Mouse (Mus musculus): ENCODE measurements around the gene Hoxc6. TPM values are rescaled to one million over a fixed set of nuclear protein-coding genes. Genes with fewer than 3 reads are reported as not detected.

The Hoxc6 gene
- not detected for total RNA-seq (2021)

DNA sequence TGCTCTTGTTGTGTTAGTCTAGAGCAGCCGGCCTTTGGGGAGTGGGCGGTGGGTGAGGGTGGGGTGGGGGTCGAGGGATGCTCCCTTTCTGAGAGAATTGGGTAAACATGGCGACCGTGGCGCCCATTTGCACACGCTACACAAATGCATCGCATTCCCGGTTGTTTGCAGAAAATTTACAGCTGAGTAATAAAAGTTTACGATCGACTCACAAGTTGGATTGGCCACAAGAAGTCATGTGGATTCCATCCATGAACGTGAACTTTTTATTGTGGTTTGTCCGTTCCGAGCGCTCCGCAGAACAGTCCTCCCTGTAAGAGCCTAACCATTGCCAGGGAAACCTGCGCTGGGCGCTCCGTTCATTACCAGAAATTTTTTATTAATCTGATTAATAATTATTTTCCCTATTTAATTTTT, at the start of gene Hoxc6:
TSS of gene Hoxc6 (plus strand) at position 319 of the 417 bp plus-strand sequence.
- DNase-seq (ENCODE audit: low spot score in 2 of 2) = no peak
- intact Hi-C loops (cut with DNase I) = loop anchor here (5.0 kb wide), 1 partner anchor 51 kb away; no protein-coding TSS in a partner anchor

DNA sequence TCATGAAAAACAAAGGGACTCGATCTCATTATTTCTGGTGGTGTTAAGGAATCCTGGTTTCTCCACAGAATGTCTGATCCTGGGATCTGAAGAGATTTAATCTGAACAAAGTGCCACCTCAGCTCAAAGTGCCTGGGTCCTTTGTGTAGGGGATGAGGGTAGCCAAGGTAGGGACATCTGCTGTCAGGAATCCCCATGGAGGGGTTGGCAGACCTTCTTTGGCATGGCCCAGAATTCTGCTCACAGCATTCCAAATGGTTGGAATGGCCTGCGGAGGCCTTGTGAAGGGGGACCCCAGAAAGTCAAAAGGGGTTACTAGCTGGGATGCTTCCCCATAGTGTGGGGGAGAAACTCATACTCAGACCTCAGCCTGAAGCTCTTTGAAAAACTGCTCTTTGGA, 49.2 kb upstream of the Hoxc6 start:
- intact Hi-C loops (cut with DNase I) = loop anchor here (5.0 kb wide), 1 partner anchor 48 kb away; the partner anchor contains the start of gene Hoxc6
- DNase-seq (ENCODE audit: low spot score in 2 of 2) = no peak

DNA sequence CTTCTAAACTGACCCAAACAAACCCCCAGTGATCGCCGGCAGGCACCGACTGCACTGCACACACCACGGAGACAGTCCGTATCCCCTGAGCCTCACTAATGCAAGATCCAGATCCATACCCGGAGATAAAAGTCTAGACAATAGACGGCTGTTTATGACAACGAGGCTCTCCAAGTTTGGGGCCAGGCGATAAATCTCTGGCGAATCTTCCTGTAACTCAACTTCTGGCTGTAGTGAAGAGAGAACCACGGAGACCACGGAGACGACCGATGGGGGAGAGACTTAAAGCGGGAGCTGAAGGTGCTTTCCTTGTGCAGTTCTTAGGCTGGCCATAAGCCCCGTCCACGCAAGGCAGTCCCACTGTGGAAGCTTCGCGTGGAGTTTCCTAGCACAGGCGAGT, 48.4 kb upstream of the Hoxc6 start:
- no peak for DNase-seq (ENCODE audit: low spot score in 2 of 2)
- intact Hi-C loops (cut with DNase I) = loop anchor here (5.0 kb wide), 1 partner anchor 48 kb away; the partner anchor contains the start of gene Hoxc6

DNA sequence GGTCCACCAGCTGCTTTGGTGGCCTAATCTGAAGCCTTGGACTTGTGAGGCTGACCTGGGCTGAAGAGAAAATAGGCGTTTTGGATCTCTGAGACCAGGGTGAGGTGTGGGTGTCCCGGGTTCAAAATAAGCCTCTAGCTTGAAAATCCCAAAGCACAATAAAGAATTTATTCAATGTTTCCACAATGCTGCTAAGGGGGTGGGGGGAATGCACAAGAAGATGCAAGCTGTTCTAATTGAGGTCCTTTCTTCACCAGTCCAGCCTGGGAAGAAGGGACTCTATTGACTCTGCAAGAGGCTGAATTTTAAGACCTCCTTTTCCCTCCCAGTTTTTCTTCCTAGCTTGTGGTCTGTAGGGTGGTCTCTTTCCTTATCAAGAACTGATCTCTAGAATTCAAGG, 47.2 kb upstream of the Hoxc6 start:
- intact Hi-C loops (cut with DNase I) = no loop called here
- DNase-seq (ENCODE audit: low spot score in 2 of 2) = no peak

DNA sequence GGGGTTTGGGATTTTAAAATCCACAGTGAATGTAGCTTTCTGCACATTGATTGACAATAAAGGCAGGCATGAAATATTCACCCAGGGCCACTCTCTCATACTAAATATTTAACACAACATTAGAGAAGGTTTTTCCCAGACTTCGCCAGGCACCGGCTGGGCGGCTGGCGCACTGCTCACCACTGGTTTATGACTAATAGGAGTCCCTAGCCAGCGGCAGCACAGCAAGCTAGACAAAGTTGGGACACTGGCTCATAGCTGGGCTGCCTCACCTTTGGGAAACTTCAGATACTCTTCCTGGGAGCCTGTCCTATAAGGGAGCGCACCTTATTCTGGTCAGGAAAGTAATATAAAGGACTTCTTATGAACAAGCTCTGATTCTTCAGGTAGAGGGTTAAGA, 44.5 kb upstream of the Hoxc6 start:
- intact Hi-C loops (cut with DNase I) = no loop called here
- DNase-seq (ENCODE audit: low spot score in 2 of 2) = no peak

DNA sequence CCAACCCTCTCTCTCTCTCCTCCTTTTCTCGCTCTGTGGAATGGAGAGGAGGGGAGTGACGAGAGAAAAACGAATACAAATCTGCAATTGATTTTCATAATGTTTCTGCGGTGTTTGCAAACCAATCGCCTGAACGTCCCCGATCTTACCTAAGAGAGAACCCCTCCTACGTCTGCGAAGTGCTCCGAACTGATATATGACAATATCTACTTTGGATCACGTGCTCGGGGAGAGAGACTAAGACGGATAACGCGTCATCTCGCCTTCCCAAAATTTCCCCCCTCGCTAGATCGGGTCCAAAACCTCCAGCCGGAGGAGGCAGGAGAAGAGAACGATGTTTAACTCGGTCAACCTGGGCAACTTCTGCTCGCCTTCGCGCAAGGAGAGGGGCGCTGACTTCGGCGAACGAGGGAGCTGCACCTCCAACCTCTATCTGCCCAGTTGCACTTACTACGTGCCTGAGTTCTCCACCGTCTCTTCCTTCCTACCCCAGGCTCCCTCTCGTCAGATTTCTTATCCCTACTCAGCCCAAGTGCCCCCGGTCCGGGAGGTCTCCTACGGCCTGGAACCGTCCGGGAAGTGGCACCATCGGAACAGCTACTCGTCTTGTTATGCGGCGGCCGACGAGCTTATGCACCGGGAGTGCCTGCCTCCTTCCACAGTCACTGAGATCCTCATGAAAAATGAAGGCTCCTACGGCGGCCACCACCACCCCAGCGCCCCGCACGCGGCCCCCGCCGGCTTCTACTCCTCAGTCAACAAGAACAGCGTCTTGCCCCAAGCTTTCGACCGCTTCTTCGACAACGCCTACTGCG, 43.7 kb upstream of the Hoxc6 start, which contains the start of gene Hoxc11:
TSS of gene Hoxc11 (plus strand) at position 236 of the 815 bp plus-strand sequence.
- intact Hi-C loops (cut with DNase I) = no loop called here
- no peak for DNase-seq (ENCODE audit: low spot score in 2 of 2)

DNA sequence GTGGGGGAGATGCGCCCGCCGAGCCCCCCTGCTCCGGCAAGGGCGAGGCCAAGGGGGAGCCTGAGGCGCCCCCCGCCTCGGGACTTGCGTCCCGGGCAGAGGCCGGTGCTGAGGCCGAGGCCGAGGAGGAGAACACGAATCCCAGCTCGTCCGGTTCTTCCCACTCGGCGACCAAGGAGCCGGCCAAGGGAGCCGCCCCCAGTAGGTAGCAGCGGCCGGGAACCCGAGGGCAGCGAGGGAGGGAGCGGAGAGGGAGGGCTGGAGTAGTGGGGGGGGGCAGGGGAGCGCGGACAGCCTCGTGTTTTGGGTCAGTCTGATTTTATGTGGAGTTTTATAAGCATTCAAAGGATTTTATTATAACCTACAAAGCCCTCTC, 43.1 kb upstream of the Hoxc6 start:
- no peak for DNase-seq (ENCODE audit: low spot score in 2 of 2)
- intact Hi-C loops (cut with DNase I) = no loop called here

DNA sequence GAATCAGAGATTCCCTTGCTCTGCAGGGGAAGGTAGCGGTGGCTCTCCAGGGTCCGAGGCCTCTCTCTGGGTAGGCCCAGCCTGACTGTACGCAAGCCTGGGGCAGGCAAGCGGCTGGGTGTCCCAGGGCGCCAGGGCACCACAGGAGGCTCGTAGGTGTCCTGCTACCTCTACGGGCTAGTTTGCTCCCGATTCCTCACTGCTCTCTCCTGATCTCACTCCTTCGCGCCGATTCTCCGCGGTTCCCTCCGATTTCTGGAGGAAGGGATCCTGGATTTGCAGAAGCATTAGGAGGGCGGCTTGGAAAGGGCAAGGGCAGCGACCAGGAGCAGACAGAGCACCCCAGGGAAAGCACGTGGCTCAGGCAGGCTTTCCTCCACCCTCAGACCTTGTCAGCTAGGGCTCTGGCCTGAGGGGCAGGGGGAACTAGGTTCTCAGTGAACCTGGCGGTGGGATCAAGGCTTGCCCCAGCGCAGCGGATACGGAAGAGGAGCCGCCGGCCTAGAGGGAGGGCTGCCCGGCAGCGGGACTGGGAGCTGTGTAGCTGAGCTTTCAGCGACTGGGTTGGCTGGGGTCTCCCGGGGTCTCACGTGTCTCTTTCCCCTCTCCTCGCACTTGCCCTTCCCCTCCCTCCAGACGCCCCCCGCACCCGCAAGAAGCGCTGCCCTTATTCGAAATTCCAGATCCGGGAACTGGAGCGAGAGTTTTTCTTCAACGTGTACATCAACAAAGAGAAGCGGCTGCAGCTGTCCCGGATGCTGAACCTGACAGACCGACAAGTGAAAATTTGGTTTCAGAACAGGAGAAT, 42.0 kb upstream of the Hoxc6 start:
- intact Hi-C loops (cut with DNase I) = no loop called here
- no peak for DNase-seq (ENCODE audit: low spot score in 2 of 2)

DNA sequence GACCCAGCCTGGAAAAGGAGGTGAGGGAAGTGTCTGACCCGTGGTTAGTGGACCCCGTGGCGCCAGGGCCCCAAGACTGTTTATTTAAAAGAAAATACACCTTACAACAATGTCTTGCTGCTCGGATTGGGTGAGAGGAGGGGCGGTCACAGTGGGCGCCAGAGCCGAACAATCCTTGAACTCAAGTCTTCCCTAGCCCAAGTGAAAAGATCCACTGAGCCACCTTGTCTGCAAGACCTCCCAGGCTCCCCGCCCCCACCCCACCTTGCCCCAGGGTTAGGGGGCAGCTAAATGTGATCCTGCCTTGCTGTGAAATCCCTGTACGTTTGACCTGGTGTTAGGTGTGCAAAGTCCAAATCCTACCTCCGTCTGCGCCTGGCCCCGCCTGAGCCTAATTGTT, 41.2 kb upstream of the Hoxc6 start:
- intact Hi-C loops (cut with DNase I) = no loop called here
- no peak for DNase-seq (ENCODE audit: low spot score in 2 of 2)

DNA sequence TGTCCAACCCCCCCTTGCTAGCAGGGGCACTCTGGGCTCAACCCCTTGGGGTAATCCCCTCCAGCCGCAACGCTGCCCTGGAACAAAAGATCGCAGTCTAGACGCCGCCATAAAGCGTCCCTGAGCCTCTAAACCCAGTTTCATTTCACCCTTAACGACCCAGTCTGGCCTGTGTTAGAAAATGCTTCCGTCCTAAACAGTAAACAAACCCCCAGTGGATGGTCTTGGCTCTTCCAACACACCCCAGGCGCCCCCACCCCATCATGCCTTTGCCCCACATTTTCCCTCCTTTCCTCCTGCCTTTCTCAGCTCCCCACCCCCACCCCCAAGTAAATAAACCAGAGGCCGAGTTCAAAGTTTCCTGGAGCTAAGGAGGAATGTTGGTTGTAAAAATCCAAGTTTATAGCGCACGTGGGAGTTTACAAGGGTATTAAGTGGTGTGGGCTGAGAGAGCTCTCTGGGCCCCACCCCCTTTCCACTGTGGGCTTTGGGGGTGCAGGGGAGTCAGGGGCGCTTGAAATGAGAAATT, 38.3 kb upstream of the Hoxc6 start:
- intact Hi-C loops (cut with DNase I) = no loop called here
- DNase-seq (ENCODE audit: low spot score in 2 of 2) = no peak

DNA sequence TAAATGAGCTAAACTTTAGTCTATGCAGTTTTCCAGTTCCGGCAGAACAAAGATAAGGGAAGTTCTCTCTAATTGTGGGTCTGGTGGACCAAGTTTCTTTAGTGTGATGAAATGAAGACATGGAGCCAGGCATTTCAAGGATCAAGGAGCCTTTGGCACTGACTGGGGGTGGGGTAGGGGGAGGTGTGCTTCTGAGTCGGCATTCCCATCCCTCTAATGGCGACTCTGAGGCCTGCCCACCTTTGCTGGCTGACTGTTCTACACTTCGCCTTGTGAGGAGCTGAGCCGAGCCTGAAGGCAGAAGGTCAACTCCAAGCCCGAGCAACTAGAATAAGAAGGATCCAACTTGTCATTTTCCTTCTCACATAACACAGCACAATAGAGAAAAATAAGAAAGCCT, 36.3 kb upstream of the Hoxc6 start:
- no peak for DNase-seq (ENCODE audit: low spot score in 2 of 2)
- intact Hi-C loops (cut with DNase I) = no loop called here

DNA sequence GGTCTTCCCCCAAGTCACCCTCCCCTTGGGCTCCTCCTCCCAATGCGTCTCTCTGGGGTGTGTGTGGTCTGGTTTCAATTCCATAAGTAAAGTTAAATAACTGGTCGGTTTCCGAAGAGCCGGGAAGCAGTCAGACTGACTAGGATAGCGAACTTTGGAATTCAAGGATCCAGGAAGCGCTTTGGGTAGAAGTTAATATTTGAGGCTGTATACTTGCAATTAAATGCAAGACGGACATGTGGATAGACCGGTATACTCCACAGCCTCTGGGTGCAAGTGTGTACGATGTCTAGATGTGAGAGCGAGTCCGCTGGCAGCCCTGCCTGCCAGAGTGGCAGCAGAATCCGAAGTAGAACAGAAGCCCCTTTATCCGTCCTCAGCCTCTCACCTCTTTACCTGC, 35.6 kb upstream of the Hoxc6 start:
- intact Hi-C loops (cut with DNase I) = no loop called here

DNA sequence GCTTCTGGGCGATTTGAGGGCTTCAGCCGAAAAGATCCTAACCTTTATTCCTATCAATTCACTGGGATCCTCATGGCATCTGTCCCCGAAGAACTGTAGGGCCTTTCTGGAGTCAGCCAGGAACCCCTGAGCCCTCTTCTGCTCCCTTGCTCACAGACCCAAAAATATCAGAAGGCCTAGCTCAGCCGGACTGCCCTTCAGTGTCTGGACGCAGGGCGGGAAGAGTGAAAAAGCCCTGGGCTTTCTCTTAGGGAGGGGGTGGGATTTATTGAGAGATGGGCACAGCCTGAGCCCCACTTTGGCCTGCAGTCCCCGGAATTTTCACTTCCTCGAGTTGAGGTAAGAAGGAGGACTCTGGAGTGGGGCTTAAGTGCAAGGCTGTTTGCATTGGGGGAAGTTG, 34.8 kb upstream of the Hoxc6 start:
- DNase-seq (ENCODE audit: low spot score in 2 of 2) = no peak
- intact Hi-C loops (cut with DNase I) = no loop called here

More for the DNA sequence above, 35.6 kb upstream of the Hoxc6 start:
- DNase-seq (ENCODE audit: low spot score in 2 of 2) = no peak

DNA sequence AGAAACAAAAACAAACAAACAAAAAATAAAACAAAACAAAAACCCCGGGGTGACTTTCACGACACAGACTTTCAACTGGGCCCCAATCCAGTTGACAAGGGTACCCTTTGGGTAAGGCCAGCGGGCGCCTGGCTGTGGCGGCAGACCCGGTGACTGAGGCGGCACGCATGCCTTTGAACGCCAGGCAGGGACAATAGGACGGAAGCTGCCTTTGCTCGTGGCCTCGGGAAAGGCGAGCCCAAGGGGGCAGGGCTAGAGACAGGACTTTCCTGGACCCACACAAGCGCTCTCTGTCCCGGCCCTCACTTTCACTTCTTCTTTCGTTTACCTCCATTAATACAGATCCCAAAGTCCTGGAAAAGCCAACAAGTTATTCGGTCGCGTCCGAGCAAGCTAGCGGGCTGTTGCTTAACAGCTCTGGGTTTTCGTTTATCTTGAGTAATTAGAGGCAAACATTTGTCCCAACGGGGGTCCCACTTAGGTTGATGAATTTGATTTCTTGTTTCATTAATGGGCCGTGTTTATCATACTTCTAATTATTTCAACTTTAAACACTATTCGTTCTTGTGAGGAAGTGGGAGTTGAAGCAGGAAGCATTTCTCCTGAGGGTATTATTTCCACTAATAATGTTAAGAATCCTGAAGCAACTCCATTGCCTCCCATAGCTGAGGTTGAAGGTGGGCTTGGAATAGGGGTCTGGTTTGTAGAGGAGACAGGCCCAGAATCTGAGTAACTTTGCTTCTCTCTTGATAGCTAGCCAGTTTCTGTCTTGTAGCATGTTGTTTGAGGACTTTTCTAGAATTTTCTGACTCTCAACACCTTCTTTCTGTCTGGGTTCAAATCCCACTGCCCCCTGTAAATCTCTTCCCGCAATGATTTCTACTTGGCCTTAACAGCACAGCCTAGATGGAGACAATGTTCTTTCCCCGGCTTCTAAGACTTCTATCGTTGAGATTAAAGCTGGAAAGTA, 34.1 kb upstream of the Hoxc6 start:
- no peak for DNase-seq (ENCODE audit: low spot score in 2 of 2)
- intact Hi-C loops (cut with DNase I) = no loop called here

DNA sequence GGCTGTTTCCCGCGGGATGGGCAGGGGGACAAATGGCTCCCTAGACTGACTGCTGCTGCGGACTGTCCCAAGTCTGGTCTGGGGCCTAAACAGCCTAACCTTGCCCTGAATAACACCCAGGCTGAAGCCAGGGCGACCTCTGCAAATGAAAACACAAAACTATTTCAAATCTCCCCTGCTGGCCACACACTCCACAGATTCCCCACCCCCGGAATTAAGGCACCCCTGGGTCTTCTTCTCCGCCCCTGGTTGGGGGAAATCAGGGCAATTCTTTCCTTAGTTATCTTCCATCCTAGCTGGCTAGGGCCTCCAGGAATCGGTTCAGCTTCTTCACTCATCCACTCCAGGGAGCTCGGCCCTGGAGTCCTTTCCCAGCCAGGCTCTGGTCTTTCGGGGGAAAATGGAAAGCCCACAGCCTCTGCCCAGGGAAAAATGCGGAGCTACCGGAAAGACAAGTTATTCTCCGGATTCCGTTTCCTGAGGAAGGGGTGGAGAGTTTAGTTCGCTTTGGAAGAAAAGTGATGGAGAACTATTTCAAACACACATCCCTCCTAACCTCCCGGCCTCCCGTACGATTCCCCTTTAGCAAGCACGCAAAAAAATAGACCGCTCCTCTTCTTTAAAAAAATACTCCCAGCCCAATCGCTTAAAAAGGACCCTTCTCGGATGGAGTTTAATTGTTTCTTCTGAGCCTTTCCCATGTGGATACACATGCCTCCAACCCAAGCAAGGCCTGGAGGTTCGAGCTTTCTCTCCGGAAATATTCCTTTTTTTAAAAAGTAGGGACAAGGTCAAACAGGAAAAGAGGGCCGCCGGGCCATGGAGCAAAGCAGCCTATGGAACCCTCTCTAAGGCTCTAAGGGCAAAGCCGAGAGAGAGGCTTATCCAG, 32.8 kb upstream of the Hoxc6 start:
- intact Hi-C loops (cut with DNase I) = loop anchor here (5.0 kb wide), 1 partner anchor 62 kb away; no protein-coding TSS in a partner anchor
- no peak for DNase-seq (ENCODE audit: low spot score in 2 of 2)

DNA sequence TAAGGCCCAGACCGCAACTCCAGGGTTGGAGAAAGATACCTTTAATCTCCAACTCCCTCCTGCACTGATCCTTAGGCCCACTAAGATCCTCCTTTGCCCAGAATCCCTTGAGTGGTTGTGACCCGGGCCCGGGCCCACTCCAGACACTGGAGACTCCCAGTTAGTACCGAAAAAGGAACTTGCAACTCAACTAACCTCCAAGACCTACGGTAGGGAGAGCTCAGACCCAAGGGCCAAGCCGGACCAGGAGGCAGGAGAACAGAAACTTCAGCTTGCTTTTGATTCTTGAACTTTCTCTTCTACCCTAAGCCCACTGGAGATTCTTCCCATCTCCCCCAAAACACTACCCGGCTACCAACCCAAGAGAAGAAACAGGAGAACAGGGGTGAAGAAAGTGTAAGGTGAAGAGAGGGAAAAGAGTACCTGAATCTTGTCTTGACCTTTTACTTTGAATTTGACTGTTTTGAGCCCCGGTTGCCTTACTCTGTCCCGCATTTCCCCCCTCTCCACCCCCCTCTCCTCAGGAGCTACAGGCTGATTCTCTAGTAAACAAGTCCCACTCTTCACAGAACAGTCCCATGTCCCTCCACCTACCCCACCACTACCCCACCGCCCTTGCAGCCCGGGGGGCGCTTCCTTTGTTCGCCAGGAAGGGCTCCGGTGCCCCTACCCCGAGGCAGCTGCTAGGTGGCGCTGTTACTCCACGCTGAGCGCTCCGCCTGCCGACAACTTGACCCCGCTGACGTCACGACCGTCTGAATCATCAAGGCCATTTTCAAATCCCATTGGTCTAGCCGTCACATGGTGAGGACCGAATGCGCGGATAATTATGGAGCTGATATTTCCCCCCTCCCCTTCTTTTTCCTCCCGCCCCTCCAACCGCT, 31.9 kb upstream of the Hoxc6 start:
- no peak for DNase-seq (ENCODE audit: low spot score in 2 of 2)
- intact Hi-C loops (cut with DNase I) = loop anchor here (5.0 kb wide), 1 partner anchor 61 kb away; no protein-coding TSS in a partner anchor

DNA sequence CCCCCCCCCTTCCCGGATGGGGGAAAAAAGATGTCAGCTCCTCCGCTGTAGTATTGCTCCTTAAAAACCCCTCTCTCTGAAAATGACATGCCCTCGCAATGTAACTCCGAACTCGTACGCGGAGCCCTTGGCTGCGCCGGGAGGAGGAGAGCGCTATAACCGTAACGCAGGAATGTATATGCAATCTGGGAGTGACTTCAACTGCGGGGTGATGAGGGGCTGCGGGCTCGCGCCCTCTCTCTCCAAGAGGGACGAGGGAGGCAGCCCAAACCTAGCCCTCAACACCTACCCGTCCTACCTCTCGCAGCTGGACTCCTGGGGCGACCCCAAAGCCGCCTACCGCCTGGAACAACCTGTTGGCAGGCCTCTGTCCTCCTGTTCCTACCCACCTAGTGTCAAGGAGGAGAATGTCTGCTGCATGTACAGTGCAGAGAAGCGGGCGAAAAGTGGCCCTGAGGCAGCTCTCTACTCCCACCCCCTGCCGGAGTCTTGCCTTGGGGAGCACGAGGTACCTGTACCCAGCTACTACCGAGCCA, 31.2 kb upstream of the Hoxc6 start, which contains the start of gene Hoxc10:
TSS of gene Hoxc10 (plus strand) at position 21 of the 536 bp plus-strand sequence.
- no peak for DNase-seq (ENCODE audit: low spot score in 2 of 2)
- intact Hi-C loops (cut with DNase I) = loop anchor here (5.0 kb wide), 1 partner anchor 60 kb away; no protein-coding TSS in a partner anchor

Measured in left cerebral cortex, postnatal 36 days (tissue).